In genomic region chr13:4608530-4608929, GRCm38 (mm10) we compare ENCODE assay signal across 8 mouse cellular contexts. TPM values are rescaled to one million over a fixed set of nuclear protein-coding genes. Genes with fewer than 3 reads are reported as not detected.
DNase-seq lines count a peak whose midpoint lies in the region; ATAC-seq and TF ChIP-seq lines count a peak whose summit lies in the region.

No protein-coding gene starts in this region.

- H3K4me1 ChIP-seq in forebrain, embryonic 11.5 days (replicated peaks; ENCODE audit: control insufficient read depth, insufficient read depth, low read length) = no peaks in the 10 kb centered on the region
- H3K4me1 ChIP-seq in liver, embryonic 12.5 days = no peaks in the 10 kb centered on the region
- H3K4me1 ChIP-seq in stomach, postnatal 0 days (replicated peaks; ENCODE audit: control insufficient read depth, insufficient read depth) = no peaks in the 10 kb centered on the region

- peaks cover 1% of the 10 kb centered on the region for H3K79me3 ChIP-seq in C2C12 (ENCODE audit: low read depth)

- no peaks in the 10 kb centered on the region for H3K36me3 ChIP-seq in C2C12 (ENCODE audit: control insufficient read depth, insufficient read depth)
- H3K36me3 ChIP-seq in forebrain, embryonic 11.5 days (ENCODE audit: control insufficient read depth, insufficient read depth, low read length) = no peaks in the 10 kb centered on the region
- no peaks in the 10 kb centered on the region for H3K36me3 ChIP-seq in liver, embryonic 12.5 days
- peaks cover 3% of the 10 kb centered on the region; the same call in 1 of the 2 replicates for H3K36me3 ChIP-seq in stomach, postnatal 0 days (ENCODE audit: control insufficient read depth, insufficient read depth, low read length)

- TF ChIP-seq CTCF in gastrocnemius, adult 2 months (IDR thresholded peaks at IDR 0.05) = no peak
- no peak for TF ChIP-seq CTCF in C2C12 (IDR thresholded peaks at IDR 0.05; ENCODE audit: control insufficient read depth, insufficient read depth, insufficient read length)
- TF ChIP-seq CTCF in stomach, postnatal 0 days (IDR thresholded peaks at IDR 0.05; ENCODE audit: low read depth) = peak; percentile 31

- H3K27me3 ChIP-seq in C2C12 (ENCODE audit: control insufficient read depth, insufficient read depth, insufficient read length) = no peaks in the 10 kb centered on the region
- H3K27me3 ChIP-seq in forebrain, embryonic 11.5 days (ENCODE audit: control insufficient read depth, insufficient read depth, low read length) = no peaks in the 10 kb centered on the region
- no peaks in the 10 kb centered on the region for H3K27me3 ChIP-seq in liver, embryonic 12.5 days (replicated peaks)
- H3K27me3 ChIP-seq in stomach, postnatal 0 days (ENCODE audit: control insufficient read depth, insufficient read depth, low read length) = no peaks in the 10 kb centered on the region

- H3K79me2 ChIP-seq in C2C12 (ENCODE audit: control insufficient read depth, insufficient read depth) = peaks cover 7% of the 10 kb centered on the region

- no peak for TF ChIP-seq EP300 in stomach, postnatal 0 days (optimal IDR thresholded peaks at IDR 0.05)

- H3K4me2 ChIP-seq in forebrain, embryonic 11.5 days (ENCODE audit: low read depth, low read length, severe bottlenecking) = peak overlapping the region; percentile 46
- H3K4me2 ChIP-seq in liver, embryonic 12.5 days = peak overlapping the region; percentile 69
- H3K4me2 ChIP-seq in stomach, postnatal 0 days (replicated peaks; ENCODE audit: low read depth) = peak overlapping the region; percentile 69

- H3K27ac ChIP-seq in gastrocnemius, adult 2 months = peak overlapping the region; percentile 89
- H3K27ac ChIP-seq in forebrain, embryonic 11.5 days (ENCODE audit: low read depth, low read length) = no peak overlapping the region
- H3K27ac ChIP-seq in liver, embryonic 12.5 days = no peak overlapping the region
- peak overlapping the region; percentile 70 for H3K27ac ChIP-seq in stomach, postnatal 0 days (replicated peaks)

- H3K9me3 ChIP-seq in forebrain, embryonic 11.5 days (ENCODE audit: control insufficient read depth, low read length) = no peaks in the 10 kb centered on the region
- H3K9me3 ChIP-seq in liver, embryonic 12.5 days (replicated peaks) = no peaks in the 10 kb centered on the region
- H3K9me3 ChIP-seq in stomach, postnatal 0 days (ENCODE audit: control insufficient read depth, low read length) = no peaks in the 10 kb centered on the region

- H3ac ChIP-seq in C2C12 (ENCODE audit: control insufficient read depth, insufficient read length, low read depth) = peak overlapping the region; percentile 70

- 25% methylated on average over 9 of the region's 9 CpGs for WGBS in forebrain, embryonic 11.5 days
- 27% methylated on average over 9 of the region's 9 CpGs for WGBS in liver, embryonic 12.5 days (ENCODE audit: insufficient replicate concordance)
- WGBS in stomach, postnatal 0 days = 15% methylated on average over 9 of the region's 9 CpGs

- H3K9ac ChIP-seq in forebrain, embryonic 11.5 days (ENCODE audit: low read length) = peak overlapping the region; percentile 72
- peak overlapping the region; percentile 66 for H3K9ac ChIP-seq in liver, embryonic 12.5 days
- H3K9ac ChIP-seq in stomach, postnatal 0 days (ENCODE audit: low read length) = peak overlapping the region; percentile 67

- ATAC-seq in forebrain, embryonic 11.5 days (replicated peaks; ENCODE audit: low FRiP score) = peak; percentile 16
- peak; percentile 33; the same call in 1 of the 2 replicates for ATAC-seq in liver, embryonic 12.5 days
- ATAC-seq in stomach, postnatal 0 days (ENCODE audit: low FRiP score, low TSS enrichment) = peak; percentile 25; the same call in 1 of the 2 replicates

- peak overlapping the region; percentile 81 for H3K4me3 ChIP-seq in gastrocnemius, adult 2 months
- peak overlapping the region; percentile 47 for H3K4me3 ChIP-seq in C2C12 (ENCODE audit: insufficient read depth, poor library complexity, severe bottlenecking)
- peak overlapping the region; percentile 56 for H3K4me3 ChIP-seq in forebrain, embryonic 11.5 days (ENCODE audit: low read depth, low read length)
- peak overlapping the region; percentile 66 for H3K4me3 ChIP-seq in liver, embryonic 12.5 days
- peak overlapping the region; percentile 58 for H3K4me3 ChIP-seq in stomach, postnatal 0 days (ENCODE audit: low read depth, low read length)

- intact Hi-C loops in gastrocnemius, adult 2 months (cut with DNase I) = no loop called here
- intact Hi-C loops in left cerebral cortex, postnatal 25 days (cut with DNase I) = loop anchor here (5.0 kb wide), 1 partner anchor 596 kb away; no protein-coding TSS in a partner anchor

- no peak for DNase-seq in gastrocnemius, adult 2 months
- no peak for DNase-seq in gastrocnemius, postnatal 10 days
- no peak for DNase-seq in forebrain, embryonic 11.5 days (ENCODE audit: low spot score)
- DNase-seq in stomach, postnatal 0 days (ENCODE audit: low spot score) = no peak
- DNase-seq in left cerebral cortex, postnatal 25 days (ENCODE audit: low spot score in 2 of 2) = no peak
- DNase-seq in ovary, postnatal 10 days (ENCODE audit: low spot score) = no peak

TF ChIP-seq in C2C12, 6 proteins besides CTCF, POLR2A, EP300 and RAD21:
- TF ChIP-seq CEBPB (IDR thresholded peaks at IDR 0.05; ENCODE audit: low read depth) = no peak
- TF ChIP-seq FOSL1 (IDR thresholded peaks at IDR 0.05; ENCODE audit: insufficient read depth, low read length, poor library complexity, severe bottlenecking) = no peak
- no peak for TF ChIP-seq MYOG (IDR thresholded peaks at IDR 0.05; ENCODE audit: control insufficient read depth, extremely low read depth, insufficient read length)
- TF ChIP-seq MAX (IDR thresholded peaks at IDR 0.05) = no peak
- TF ChIP-seq MYOD1 (IDR thresholded peaks at IDR 0.05; ENCODE audit: control insufficient read depth, insufficient read length, low read depth) = no peak
- no peak for TF ChIP-seq USF1 (IDR thresholded peaks at IDR 0.05; ENCODE audit: low read depth)

RNA-seq across cellular contexts. Expression of gene Akr1e1, which starts 0.4 kb away (rescaled TPM):
- total RNA-seq in gastrocnemius, adult 2 months (2021) = 10 to 100 TPM in 1 of 2 experiments, 1 to 10 TPM in 1; 9.7 to 14.5 TPM
- 10 to 100 TPM; 13.7 to 16.1 TPM for total RNA-seq in gastrocnemius, postnatal 10 days (2021)
- 7.8 TPM for polyA plus RNA-seq in C2C12 (2012; fragmentation: generic; extraction: Trizol)
- 45.2 and 49.1 TPM in 2 replicates for polyA plus RNA-seq in forebrain, embryonic 11.5 days (2014; fragmentation: Nextera tagmentation; extraction: Ambion mirVana)
- polyA plus RNA-seq in liver, embryonic 12.5 days (2016; fragmentation: Nextera tagmentation; extraction: Ambion mirVana) = 23.0 and 23.4 TPM in 2 replicates
- 26.8 and 28.3 TPM in 2 replicates for polyA plus RNA-seq in stomach, postnatal 0 days (2015; fragmentation: Nextera tagmentation; extraction: Ambion mirVana)
- 10 to 100 TPM; 18.5 to 19.8 TPM for total RNA-seq in left cerebral cortex, postnatal 25 days (2021)

RNA-seq across cellular contexts. Expression of gene Akr1c21, which starts 34.7 kb away (rescaled TPM):
- not detected for total RNA-seq in gastrocnemius, adult 2 months (2021)
- not detected for total RNA-seq in gastrocnemius, postnatal 10 days (2021)
- polyA plus RNA-seq in C2C12 (2012; fragmentation: generic; extraction: Trizol) = not detected
- polyA plus RNA-seq in forebrain, embryonic 11.5 days (2014; fragmentation: Nextera tagmentation; extraction: Ambion mirVana) = not detected in 2 replicates
- polyA plus RNA-seq in liver, embryonic 12.5 days (2016; fragmentation: Nextera tagmentation; extraction: Ambion mirVana) = not detected in 2 replicates
- 0.08 TPM in 1 of 2 replicates, not detected in the other for polyA plus RNA-seq in stomach, postnatal 0 days (2015; fragmentation: Nextera tagmentation; extraction: Ambion mirVana)
- total RNA-seq in left cerebral cortex, postnatal 25 days (2021) = not detected

Comparison
In these comparisons a context has a peak if more than half of its experiments do, and no peak if none do; other contexts are left out.
1. H3K27ac ChIP-seq: peak in gastrocnemius, adult 2 months (single experiment) and stomach, postnatal 0 days (single experiment); none in forebrain, embryonic 11.5 days (single experiment) and liver, embryonic 12.5 days (single experiment).
2. Peak in every context shown above with its lines, with median percentiles within 50 percentile points of each other: H3K4me3 ChIP-seq, ATAC-seq, H3K4me2 ChIP-seq and H3K9ac ChIP-seq.